Mouse (Mus musculus): ENCODE data around the gene Gm10295. TPM values are rescaled to one million over a fixed set of nuclear protein-coding genes. Genes with fewer than 3 reads are reported as not detected.

The Gm10295 gene
- total RNA-seq, 4 experiments from 2014 or later = not detected

GRCm38 (mm10) chr7:71355596-71355995, 4.3 kb upstream of the Gm10295 start:
- DNase-seq (ENCODE audit: low spot score in 2 of 2) = no peak

DNA sequence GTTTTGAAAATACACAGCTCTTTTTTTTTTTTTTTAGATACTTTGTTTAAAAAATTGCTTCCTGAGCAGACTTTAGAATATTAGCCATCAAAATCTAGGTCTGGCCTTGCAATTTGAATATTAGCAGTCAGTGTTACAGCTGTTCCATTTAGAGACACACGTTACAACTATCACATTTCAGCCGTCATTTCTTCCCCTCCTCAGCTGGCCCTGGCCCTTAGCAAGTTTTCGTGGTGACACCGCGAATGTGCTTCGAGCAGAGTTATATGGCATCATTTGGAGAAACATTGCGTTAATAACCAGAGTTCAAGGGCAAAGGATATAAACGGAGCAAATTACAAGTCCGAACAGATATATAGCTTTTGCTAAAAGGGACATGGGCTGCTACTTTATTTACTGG, 2.4 kb downstream of the Gm10295 start:
- DNase-seq (ENCODE audit: low spot score in 2 of 2) = no peak

- no peak for DNase-seq (ENCODE audit: low spot score in 2 of 2)
Observed at GRCm38 (mm10) chr7:71324919-71325583, 26.2 kb downstream of the Gm10295 start.

DNA sequence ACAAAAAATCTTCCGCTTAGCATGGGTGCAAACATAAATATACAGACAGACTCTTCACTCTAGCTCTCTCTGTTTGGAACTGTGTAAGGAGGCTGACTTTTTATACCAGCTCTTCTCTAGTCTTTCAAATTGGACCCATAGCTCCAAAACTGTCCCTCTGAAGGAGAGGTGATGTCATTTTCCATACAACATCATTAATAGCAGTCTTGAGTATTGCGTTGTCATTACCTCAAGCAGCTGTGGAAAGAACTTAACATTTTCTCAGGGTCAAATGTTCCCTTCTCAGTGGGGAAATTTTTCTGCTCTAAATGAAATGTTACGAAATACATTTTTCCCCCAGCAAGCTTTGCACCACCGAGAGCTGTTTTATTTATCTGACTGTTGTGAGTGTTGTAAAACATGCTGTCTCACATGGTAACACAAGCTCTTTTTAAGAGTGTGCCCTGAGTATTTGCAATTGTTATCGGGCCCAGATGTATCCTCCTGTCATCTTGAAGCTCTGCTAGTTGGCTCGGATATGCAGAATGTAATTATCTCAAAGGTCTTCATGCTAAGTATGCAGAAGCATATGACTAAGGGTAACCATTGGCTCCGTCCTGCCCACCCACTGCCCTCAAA, 38.0 kb downstream of the Gm10295 start:
- DNase-seq (ENCODE audit: low spot score in 2 of 2) = no peak

GRCm38 (mm10) chr7:71312375-71312774, 38.9 kb downstream of the Gm10295 start:
- no peak for DNase-seq (ENCODE audit: low spot score in 2 of 2)

DNA sequence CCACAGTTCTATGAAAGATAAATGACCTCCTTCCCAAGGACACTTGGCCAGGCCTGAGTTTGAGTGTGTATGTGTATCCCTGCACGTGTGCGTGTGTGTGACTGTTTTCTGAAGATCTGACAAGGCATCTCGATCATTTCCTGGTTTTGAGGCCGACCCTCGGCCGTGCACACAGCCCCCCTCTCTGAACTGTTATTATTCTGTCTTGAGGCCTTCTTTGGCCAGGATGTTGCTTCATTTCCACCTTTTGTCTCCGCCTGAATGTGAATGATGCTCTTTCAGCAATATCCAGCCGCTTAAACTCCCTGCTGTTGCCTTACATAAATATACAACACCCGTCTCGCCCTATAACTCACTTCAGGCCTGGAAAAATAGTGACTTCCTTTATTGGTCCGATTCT, 39.9 kb downstream of the Gm10295 start:
- no peak for DNase-seq (ENCODE audit: low spot score in 2 of 2)

GRCm38 (mm10) chr7:71308051-71308450, 43.2 kb downstream of the Gm10295 start:
- DNase-seq (ENCODE audit: low spot score in 2 of 2) = no peak

GRCm38 (mm10) chr7:71302714-71303113, 48.6 kb downstream of the Gm10295 start:
- DNase-seq (ENCODE audit: low spot score in 2 of 2) = no peak
